Mouse (Mus musculus) adrenal gland, postnatal 14 days (tissue): ENCODE measurements at regions not wholly inside any gene's neighbourhood (a gene's known extent, or its start where the extent isn't known, plus 50 kb on each side); places are given as distances from the start of the nearest gene placed in this dataset.
A peak's percentile ranks its signal among the peaks of the same experiment; 100 is the strongest.

Experiments used
- DNase-seq: peaks from one replicate; pipeline ENCODE4 v3.0.0; 2021; ENCODE audit warnings: mixed read lengths

DNA sequence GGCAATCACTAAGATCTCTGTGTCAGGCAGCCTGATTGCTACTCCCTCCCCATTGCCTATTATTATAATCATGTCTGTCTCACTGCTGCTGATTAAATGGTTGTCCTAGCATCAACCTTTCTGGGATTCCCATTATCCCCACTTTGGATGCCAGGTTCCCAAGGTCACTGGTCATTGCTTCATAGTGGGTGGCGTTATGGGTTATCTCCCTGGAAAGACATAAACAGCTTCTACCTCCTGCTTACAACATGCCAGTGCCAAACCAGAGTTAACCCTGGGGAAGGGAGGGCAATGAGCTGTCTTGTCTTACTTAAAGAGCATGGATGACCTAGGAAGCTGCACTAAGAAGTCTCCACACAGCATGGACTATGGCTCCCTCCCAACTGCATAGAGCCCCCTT, 136.9 kb downstream of the Uaca start:
- no peak for DNase-seq

DNA sequence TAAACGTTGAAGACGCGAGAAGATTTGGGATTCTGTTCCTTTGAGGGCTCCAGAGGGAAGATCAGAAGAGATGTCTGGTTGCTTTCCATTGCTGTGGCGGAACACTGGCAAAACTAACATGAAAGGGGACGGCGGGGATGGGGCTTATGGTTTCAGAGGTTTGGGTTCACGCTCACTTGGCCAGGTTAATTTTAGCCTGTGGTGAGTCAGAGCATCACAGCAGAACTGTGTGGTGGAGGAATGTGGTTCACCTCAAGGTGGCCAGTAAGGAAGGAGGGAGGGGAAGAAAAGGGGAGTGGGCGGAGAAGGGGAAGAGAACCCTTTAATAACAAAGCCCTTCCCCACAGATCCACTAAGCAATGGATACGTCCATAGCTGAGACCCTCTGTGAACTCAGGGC, 142.6 kb downstream of the Uaca start:
- DNase-seq, result no peak

DNA sequence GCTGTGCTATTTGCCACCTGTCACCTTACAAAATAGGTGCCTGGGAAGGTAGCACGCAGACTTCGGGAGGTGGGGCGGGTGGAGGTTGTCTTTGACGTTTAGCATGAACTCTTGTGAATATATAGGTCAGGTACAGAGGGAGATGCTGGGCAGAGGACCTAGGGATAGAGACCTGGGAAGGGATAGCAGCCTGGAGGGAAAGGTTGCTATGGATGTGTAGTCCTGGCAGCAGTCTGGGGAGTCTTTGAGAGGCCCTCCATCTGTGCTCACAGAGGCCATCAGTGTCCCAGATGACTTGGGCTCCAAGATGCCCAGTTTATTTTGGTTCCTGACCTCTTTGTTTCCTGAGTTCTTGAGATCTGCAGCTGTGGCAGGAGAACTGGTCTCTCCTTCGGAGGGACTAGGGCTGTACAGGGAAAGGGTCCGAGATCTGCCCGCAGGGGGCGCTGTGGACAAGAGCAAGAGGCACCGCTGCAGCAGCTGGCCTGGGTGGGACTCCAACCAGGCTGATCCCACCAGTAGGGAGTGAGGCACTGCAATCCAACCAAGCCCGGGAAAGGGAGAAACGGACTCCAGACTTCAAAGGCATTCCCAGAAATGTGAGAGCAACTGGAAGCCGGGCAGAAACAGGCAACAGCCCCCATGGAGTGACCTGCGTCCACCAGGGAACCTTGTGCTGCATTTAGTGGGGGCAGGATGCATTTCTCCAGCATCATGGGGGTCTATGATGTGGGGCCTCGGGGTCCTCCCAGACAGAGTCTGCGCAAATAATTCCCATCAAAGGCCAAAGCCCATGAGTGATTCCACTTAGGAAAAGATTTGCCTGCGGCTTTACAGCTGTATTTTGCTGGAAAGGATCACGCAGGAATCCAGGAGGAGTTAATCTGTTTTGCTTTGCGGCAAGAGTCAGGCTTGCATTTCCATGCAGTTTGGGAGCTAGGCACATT, 145.8 kb downstream of the Uaca start:
- peak; percentile 91 for DNase-seq

DNA sequence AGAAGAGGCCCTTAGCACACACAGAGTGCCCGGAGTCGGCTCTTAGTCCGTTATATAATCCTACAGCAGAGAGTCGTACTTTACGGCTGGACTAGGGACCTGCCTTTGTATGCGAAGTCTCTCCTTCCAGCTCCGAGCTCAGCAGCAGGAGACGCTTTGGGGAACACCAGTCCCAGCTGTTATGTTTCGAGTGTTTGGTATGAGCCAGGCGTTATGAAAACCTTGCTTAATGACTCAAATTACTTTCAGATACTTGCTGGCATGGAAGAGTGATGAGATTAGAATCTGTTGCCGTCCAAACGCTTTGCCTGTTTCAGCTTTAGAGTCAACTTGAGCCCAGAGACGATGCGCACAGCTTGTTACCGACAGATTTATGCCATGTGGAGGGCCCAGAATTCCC, 153.0 kb downstream of the Uaca start:
- DNase-seq, result no peak

DNA sequence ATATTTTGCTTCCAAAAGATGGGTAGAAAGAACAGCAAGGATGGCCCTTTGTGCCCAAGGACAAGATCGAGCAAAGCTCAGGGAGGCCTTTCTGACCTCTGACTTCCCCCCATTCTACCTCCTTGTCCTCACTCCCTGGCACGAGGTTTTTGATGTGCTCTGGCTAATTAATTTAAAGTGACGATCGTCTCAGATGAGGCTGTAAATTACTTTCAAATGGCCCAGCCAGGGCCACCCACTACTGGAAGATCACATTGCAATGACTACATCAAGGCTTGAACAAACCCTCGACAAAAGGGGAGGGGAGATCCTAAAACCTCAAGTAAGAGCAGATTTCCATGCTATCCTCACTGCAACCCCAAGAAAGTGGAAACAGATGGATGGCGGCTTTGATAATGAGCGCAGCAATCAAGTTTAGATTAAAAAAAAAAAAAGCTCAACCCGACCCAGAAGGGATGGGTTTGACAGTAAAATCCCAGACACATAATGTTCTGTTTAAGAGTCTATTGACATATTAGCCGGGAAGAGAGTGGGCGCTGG, 154.3 kb downstream of the Uaca start:
- no peak for DNase-seq

DNA sequence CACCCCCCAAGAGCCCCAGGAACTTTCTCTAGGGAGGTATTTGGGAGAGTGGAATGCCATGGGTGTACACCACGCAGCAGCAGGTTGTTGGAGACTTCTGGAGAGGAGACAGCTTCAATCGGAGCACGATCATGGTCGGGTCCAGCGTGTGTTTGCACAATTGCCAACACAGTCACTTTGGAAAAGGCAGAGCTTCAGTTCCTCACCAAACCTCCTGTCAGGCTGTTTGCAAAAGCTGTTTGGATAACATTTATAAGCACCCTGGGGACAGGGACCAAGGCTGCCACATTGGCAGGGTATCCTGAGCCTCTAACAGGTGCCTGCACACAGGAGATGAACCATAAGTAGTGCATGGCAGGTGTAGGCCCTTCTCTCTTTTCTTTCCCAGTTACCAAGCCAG, 155.8 kb downstream of the Uaca start:
- no peak for DNase-seq

DNA sequence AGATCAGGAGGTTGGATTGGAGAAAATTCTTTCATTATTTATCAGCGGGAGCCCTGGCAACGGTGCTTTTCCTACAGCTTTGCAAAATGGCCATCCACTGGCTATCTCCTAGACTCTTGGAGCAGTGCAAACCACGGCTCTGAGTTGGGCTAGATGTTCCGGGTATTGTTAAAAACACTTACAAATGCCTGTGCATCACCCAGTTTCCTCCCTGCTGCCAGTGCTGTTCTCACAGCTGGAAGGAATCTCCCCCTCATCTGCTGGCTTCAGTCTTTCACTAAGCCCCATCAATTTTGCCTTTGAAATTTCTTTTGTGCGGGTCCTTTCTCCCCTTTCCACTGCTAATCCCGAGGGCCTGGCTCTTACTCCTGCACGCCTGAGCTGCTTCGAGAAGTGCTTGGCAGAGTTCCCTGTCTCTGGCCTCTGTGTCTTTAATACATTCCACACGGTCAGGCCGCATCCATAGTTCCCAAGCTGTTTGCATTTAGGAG, 156.8 kb downstream of the Uaca start:
- no peak for DNase-seq

DNA sequence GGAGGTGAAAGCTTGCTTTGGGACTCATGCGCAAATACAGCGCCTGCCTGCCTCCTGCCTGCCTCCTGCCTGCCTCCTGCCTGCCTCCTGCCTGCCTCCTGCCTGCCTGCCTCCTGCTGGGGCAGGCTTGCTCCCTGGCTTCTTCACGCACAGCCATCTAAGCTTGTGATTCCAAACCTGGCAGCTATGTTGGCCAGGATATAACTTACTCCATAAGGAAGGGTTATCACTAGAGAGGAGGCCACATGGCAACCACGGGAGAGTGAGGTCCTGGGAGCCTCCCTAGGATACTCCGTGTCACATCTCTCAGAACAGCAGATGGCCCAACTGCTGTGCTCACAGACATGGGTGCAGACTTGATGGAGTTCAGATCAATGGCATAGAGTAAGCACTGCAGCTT, 163.1 kb downstream of the Uaca start:
- no peak for DNase-seq

DNA sequence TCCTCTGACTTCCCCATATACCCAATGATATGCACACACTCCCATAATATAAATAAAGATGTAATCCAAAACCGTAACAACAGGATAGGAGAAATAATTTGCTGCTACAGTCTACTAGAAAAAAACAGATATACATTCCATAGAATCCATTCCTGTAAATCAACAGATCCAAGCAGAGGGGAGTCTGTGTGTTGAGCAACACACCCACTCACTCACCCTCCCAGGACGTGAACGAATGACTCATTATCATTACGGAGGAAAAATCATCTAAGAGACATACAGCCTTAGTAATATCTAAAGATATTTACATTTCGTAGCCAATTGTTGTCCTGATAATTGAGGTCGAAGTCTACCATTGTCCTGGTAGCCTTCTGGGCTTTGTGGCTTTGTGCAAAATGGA, 165.2 kb downstream of the Uaca start:
- DNase-seq, result no peak

DNA sequence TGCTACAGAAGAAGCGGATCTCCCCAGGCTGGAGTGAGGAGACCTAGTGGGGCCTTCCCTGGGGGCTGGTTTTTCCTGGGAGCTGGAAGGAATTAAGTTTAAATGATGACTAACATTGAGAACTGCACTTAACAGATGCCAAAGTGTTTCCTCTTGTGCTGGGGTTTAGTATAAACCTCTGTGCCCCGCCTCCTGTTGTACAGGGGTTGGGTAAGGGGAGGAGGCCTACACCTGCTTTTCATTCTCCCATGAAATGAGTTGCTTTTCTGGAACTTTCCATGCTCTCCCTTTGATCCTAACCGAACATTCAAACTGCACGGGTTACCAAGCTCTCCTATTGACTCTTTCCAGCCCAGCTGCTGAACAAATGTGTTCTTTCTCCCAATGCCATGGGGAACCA, 167.7 kb downstream of the Uaca start:
- no peak for DNase-seq

DNA sequence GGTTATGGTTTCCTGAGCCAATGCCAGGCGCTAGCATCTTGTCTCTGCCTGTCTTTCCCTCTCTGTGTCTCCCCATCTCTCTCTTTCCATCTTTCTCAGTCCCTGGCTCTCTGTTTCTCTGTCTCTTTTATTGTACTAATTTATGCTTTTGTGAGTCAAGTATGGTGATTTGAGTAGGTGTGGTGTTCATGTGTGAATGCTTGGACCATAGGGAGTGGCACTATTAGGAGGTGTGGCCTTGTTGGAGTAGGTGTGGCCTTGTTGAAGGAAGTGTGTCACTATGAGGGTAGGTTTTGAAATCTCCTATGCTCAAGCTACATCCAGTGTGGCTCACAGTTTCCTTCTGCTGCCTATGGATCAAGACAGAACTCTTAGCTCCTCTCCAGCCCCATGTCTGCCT, 171.3 kb downstream of the Uaca start:
- DNase-seq, result no peak

DNA sequence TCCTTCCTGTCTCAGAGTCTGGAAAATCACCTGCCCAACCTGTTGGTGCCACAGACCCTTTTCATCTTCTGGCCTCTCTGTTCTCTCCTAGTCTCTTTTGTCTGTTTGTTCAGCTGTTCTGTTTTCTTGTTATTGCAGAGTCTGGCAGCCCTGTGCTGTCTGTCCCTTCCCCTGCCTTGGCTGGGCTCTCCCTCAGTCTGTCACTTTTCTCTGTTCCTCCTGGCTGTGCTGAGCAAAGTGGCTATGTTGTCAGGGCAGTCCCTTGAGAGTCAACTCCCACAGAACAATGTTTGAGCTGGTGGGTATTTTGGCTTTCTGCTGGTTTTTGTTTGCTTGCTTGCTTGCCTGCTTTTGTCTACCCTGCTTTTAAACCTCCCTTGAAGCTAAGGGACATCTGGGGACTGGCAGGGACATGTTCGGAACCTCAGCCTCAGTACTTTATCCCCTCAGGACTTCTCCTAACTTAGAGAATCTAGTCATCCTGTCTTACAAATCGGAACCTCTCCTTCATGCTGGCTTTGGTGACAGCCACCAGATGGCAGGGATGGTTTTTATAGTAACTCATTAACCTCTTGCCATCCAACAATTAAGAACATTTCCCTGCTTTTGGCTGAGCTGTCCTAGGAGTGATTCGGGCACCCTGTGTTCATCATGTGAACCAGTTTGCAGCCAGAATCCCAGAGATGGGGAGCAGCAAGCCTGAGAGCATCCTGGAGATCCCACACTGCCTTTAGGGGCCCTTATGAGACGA, 174.1 kb downstream of the Uaca start:
- DNase-seq, result no peak

DNA sequence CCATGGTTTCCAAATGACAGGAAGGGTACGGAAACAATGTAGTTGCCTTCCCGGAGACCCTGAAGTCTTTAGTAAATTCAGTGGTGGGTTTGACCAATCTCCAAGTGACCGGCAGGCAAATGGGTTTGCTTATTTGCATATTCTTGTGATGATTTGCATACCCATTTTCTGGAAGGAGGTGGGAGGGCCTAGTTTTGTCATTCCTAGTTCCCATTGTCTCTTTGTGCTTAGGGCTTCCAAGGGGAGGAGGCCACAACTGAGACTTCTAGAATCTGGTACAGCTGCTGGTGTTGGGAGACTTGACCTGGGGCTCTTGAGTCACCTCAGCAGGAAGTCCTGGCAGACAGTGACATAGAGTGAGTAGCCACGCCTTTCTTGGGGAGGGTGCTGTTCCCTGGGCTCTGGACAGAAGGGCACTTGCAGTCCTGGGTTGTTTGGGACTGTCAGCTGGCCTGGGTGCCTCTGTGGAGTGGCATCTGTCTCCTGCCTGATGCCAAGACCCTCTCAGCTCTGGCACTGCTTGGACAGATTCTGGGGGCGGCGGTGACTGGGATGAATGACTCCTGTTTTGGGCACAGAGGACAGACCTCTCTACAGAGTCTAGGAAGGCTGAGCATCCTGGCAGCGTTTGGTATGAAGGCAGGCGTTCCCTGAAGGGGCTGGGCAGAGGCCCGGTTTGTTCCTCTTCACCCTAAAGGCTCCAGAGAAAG, 178.0 kb downstream of the Uaca start:
- DNase-seq, result no peak

DNA sequence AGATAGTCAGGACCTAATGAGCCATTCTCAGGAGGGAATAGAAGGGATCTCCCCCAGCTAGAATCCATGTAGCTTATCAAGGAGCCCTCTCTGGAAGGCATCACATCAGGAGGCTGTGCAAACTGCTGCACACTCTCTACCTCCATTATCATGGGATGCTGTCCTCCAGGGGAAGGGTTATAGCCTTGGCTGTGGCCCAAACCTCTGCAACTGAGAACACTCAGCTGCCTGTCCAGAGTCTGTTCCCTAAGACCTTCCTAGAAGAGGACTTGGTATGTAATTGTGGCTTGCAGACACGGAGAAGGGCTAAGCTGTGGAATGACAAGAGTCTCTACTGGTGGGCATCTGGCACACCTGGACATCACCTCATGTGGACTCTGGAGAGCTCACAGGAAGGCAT, 180.2 kb downstream of the Uaca start:
- no peak for DNase-seq

DNA sequence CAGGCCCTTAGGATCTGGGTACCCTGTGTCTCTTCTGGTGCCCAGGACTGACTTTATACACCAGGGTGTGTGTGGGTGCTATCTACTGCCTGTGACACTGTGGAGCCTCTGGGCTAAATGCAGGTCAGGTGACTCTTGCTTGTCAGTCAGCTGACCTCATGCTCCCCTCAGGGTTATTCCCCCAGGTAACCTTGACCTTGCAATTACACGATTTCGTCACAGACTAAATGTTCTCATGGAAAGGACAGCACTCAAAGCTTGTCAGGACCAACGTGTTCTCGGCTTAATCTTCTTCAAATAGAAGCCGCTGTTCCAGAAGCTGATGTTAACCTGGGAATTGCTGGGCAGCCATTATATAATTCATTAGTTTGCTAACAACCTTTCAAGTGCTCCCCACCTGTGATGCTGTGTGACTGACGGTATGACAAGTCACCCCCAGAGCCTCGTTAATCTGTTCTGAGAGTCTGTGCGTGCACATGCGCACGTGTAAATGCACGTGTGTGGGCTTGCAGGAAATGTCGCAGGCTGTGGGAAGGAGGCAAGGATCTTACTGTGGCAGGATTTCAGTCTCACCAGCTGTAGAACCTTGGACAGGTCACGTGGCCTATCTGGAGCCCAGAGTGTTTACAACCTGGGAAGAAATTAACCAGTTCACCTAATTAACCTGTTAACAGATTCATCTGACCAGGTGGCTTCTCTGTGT, 188.2 kb downstream of the Uaca start:
- peak; percentile 40 for DNase-seq

DNA sequence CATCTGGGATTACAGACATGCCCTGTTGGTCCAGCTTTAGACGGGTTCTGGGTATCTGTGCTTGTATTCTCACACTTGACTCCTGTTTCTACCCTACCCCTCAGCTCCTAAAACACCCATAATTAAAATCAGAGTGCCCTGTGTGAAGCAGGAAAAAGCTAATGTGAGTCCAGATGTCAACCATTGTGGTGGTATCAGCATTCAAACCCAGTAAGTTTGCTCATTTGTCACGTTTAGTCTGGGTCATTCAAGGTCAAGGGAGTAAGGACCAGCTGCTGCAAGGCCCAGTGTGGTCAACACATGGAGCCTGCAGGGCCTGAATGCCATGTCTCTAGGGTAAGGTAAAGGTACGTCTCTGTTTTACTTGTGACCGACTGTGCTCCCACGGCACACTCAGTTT, 188.9 kb downstream of the Uaca start:
- DNase-seq, result no peak

DNA sequence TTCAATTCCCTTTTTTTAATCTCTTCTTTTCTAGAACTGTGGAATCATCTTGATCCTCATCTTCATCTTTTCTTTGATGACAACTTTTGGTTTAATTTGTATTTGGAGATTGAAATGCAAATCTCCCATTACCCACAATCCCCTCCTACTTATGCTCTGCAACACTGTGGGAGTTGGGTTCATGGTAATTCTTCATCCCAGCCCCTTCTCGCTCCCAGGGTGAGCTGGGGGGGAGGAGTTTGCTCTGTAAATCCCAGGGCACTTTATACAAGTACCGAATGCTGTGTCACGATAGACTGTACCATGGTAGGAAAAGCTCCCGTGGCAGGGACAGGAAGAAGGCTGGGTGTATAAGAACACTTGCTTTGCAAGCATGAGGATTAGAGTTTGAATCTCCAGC, 193.8 kb downstream of the Uaca start:
- no peak for DNase-seq

DNA sequence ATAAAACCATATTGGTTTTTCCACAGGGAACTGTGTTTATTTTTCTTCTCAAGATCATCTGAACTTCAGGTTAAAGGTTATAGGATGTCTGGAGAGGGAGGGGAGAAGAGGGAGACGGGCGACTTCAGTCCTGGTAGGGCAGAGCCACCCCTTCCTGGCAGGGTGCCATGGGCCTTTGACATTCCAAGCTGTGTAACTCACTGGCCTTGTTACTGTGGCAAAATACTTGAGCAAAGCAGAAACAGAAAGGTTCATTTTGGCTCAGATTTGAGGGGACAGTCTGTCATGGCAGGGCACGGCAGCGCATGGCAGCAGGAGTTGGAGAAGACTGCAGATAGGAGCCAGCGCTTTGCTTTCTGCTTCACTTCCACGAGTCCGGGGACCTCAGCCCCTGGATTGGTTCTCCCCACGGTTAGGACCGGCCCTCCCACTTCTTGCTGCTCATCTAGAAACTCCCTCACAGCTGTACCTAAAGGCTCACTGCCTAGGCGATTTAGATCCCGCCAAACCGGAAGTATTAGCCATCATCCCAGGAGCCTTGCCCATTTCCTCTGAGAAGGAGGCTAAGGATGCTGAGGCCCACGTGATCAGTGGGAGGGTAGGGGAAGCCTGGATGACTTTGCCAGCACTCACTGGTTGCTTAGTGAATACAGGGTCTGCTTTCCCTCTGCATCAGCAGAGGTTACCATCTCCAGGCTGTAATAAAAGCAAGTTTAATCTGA, 195.5 kb downstream of the Uaca start:
- peak; percentile 71 for DNase-seq

DNA sequence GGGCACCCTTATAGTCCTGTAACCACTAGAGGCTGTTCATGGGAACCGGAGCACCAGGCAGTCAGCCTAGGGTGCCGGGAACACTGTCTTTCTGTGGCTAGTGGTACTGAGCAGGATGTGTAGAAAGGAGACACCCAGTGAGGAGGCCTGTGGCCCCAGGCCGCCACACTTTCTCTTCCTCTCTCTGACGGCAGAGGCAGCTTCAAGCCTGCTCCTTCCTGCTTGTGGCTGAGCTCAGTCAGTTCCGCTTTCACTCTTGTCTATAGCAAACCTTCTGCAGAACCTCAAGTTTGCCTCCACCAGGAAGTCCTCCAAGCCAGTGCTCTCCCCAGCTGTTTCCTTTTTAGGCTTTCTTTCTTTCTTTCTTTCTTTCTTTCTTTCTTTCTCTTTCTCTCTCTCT, 197.2 kb downstream of the Uaca start:
- peak; percentile 29 for DNase-seq

DNA sequence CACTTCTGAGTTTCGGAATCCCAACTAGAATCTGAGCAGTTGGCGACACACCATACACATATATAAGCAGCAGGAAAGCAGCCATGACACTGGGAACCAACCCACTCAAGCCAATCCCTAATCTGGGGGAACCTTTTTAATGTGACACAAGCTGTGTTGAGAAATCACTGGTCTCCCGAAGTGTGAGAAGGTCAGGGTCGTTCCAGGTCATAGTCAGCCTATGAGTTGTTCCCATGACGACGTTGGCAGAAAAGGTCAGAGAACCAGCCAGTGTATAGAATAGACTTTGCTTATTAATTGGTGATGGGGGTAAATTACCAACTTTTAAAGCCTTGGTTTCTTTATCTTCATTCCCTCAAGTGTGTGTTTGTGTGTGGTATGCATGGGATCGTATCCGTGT, 199.3 kb downstream of the Uaca start:
- peak; percentile 41 for DNase-seq

DNA sequence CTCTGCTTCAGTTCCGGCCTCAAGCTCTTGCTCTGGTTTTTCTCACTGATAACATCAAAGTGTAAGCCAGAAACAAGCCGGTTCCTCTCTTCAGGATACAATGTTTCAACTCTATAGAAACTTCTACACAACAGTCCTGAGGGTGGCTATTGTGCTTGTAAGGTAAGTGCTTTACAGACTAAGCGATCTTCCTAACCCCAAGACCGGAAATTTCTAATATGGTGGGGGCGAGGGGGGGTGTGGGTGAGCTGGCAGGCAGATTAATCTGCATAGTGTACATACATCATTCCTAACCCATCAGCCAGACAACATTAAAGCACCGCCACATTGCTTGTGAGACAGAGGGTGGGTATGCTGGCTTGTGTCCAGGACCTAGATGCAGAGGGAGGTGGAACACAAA, 200.8 kb downstream of the Uaca start:
- DNase-seq, result no peak
